Mouse (Mus musculus) hindbrain, embryonic 10.5 days (tissue): ENCODE data around the gene Btbd8. TPM values are rescaled to one million over a fixed set of nuclear protein-coding genes. Genes with fewer than 3 reads are reported as not detected.

Experiments used
- DNase-seq: peaks from one replicate; pipeline ENCODE4 v3.0.0-alpha.2; 2017; ENCODE audit warnings: low spot score
- H3K27ac ChIP-seq: fragments of 300-500 bp; sonication (generic); 2 replicates; pipeline ENCODE4 v1.5.1; 2016; ENCODE audit warnings: mild to moderate bottlenecking, moderate library complexity
- H3K27me3 ChIP-seq: fragments of 300-500 bp; sonication (generic); 2 replicates; pipeline ENCODE4 v1.6.1; 2016; ENCODE audit warnings: mild to moderate bottlenecking; ENCODE audit not compliant: poor library complexity, insufficient read depth, severe bottlenecking
- H3K36me3 ChIP-seq: fragments of 300-500 bp; sonication (generic); 2 replicates; pipeline ENCODE4 v1.6.1; 2016; ENCODE audit warnings: mild to moderate bottlenecking, moderate library complexity
- H3K4me1 ChIP-seq: fragments of 300-500 bp; sonication (generic); replicated peaks from 2 replicates; pipeline ENCODE4 v1.6.1; 2016; ENCODE audit warnings: mild to moderate bottlenecking
- H3K4me3 ChIP-seq: fragments of 300-500 bp; sonication (generic); 2 replicates; pipeline ENCODE4 v1.5.1; 2016; ENCODE audit warnings: mild to moderate bottlenecking, moderate library complexity
- H3K9me3 ChIP-seq: fragments of 300-500 bp; sonication (generic); 2 replicates; pipeline ENCODE4 v1.6.1; 2016; ENCODE audit warnings: mild to moderate bottlenecking, moderate library complexity
- WGBS: fragments of 180-500 bp; shearing (Covaris S2); methylation state at CpG from one replicate; pipeline ENCODE4 v1.1.7; 2016; 5-methylcytosine and 5-hydroxymethylcytosine counted together
- polyA plus RNA-seq: library from polyadenylated mRNA; unstranded; fragments of >200 nt; fragmentation: Nextera tagmentation; extraction: Ambion mirVana; gene quantifications from 2 replicates; pipeline ENCODE4 v1.2.1, GENCODE M21; 2016

Btbd8 gene
- polyA plus RNA-seq, 1 experiment from 2014 or later, result 5.2 TPM

- Histone ChIP-seq H3K4me3 (no peak overlapping the region), H3K4me1 (0 out of 2 replicates have a peak, but pooled peaks cover 4% of the 10 kb centered on the region), H3K36me3 (peaks cover 10% of the 10 kb centered on the region), H3K27me3 (no peaks in the 10 kb centered on the region), H3K9me3 (no peaks in the 10 kb centered on the region), H3K27ac (no peak overlapping the region)
- 87% methylated on average over 4 of the region's 4 CpGs for WGBS
- DNase-seq, result no peak
Measured at GRCm38 (mm10) chr5:107545927-107546326, 108.1 kb downstream of the Btbd8 start.

GRCm38 (mm10) chr5:107547955-107548354, 110.2 kb downstream of the Btbd8 start:
- no peaks in the 10 kb centered on the region for H3K9me3 ChIP-seq
- no peak for DNase-seq
- WGBS, result 90% methylated on average over 3 of the region's 3 CpGs
- no peak overlapping the region for H3K27ac ChIP-seq
- H3K4me1 ChIP-seq, result no peaks in the 10 kb centered on the region
- peaks cover 20% of the 10 kb centered on the region for H3K36me3 ChIP-seq
- no peak overlapping the region for H3K4me3 ChIP-seq
- H3K27me3 ChIP-seq, result no peaks in the 10 kb centered on the region

- no peak for DNase-seq
- no peak overlapping the region for H3K27ac ChIP-seq
- WGBS, result 89% methylated on average over 3 of the region's 3 CpGs
- H3K9me3 ChIP-seq, result no peaks in the 10 kb centered on the region
- H3K36me3 ChIP-seq, result peaks cover 20% of the 10 kb centered on the region
- H3K27me3 ChIP-seq, result no peaks in the 10 kb centered on the region
- H3K4me3 ChIP-seq, result no peak overlapping the region
- no peaks in the 10 kb centered on the region for H3K4me1 ChIP-seq
Measured at GRCm38 (mm10) chr5:107548444-107548843, 110.6 kb downstream of the Btbd8 start.

GRCm38 (mm10) chr5:107554336-107554735, 116.5 kb downstream of the Btbd8 start:
- H3K9me3 ChIP-seq, result no peaks in the 10 kb centered on the region
- H3K4me1 ChIP-seq, result no peaks in the 10 kb centered on the region
- 91% methylated on average over 5 of the region's 5 CpGs for WGBS
- H3K4me3 ChIP-seq, result no peak overlapping the region
- H3K27ac ChIP-seq, result no peak overlapping the region
- H3K36me3 ChIP-seq, result peaks cover 33% of the 10 kb centered on the region
- H3K27me3 ChIP-seq, result no peaks in the 10 kb centered on the region
- no peak for DNase-seq

- no peaks in the 10 kb centered on the region for H3K9me3 ChIP-seq
- no peaks in the 10 kb centered on the region for H3K4me1 ChIP-seq
- WGBS, result 86% methylated on average over 3 of the region's 3 CpGs
- peaks cover 43% of the 10 kb centered on the region for H3K36me3 ChIP-seq
- H3K27me3 ChIP-seq, result no peaks in the 10 kb centered on the region
- H3K4me3 ChIP-seq, result no peak overlapping the region
- H3K27ac ChIP-seq, result no peak overlapping the region
- no peak for DNase-seq
Measured at GRCm38 (mm10) chr5:107556969-107557368, 119.2 kb downstream of the Btbd8 start.

Other genes with a start within 250 kb of the Btbd8 start
- 8.3 and 11.1 TPM in 2 replicates for gene Tgfbr3, start 148.4 kb upstream of the Btbd8 start, polyA plus RNA-seq
- 1.0 and 1.4 TPM in 2 replicates for gene Brdt, start 106.8 kb upstream of the Btbd8 start, polyA plus RNA-seq
- gene Ephx4, start 35.3 kb upstream of the Btbd8 start, polyA plus RNA-seq, result 0.83 and 1.2 TPM in 2 replicates
- gene Lpcat2b, start 6.4 kb upstream of the Btbd8 start, polyA plus RNA-seq, result not detected in 2 replicates
- gene Gm42669, start 69.6 kb downstream of the Btbd8 start, polyA plus RNA-seq, result 0.29 and 0.47 TPM in 2 replicates
- gene 1700028K03Rik, start 96.7 kb downstream of the Btbd8 start, polyA plus RNA-seq, result 0.07 and 0.16 TPM in 2 replicates
- 15.9 and 19.0 TPM in 2 replicates for gene Rpap2, start 159.4 kb downstream of the Btbd8 start, polyA plus RNA-seq
- gene Glmn, start 159.9 kb downstream of the Btbd8 start, polyA plus RNA-seq, result 28.4 and 32.5 TPM in 2 replicates